Mouse (Mus musculus): ENCODE measurements around the gene Gm42906. TPM values are rescaled to one million over a fixed set of nuclear protein-coding genes. Genes with fewer than 3 reads are reported as not detected.

Gene Gm42906
- polyA plus RNA-seq, 1 experiment from 2014 or later: not detected

DNA sequence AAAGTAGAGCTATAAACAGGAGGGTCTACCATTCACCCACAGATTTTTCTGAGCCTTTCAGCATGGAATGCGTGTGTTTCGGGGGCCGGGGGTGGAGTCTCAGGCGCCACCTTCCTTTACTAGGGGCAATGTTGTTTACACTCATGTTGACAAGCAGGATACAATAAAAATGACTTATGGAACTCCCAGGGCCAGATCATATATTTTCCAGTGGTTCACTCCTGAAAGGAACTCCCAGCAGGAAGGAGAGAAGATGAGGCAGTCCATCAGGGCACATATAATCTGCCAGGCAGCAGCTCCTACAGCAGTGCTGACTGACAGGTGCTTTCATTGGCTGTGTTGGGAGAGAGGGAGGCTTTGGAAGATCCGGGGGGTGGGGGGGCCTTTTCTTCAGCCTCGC is 260.3 kb downstream of the Gm42906 start:
- no peaks in the 10 kb centered on the region; the same call in 1 of the 2 replicates for H3K4me1 ChIP-seq (ENCODE audit: control insufficient read depth, insufficient read depth, low read length)
- H3K27ac ChIP-seq (replicated peaks; ENCODE audit: low read depth, low read length): no peak overlapping the region
- DNase-seq (ENCODE audit: low spot score): no peak
- H3K27me3 ChIP-seq (ENCODE audit: control insufficient read depth, insufficient read depth, low read length): no peaks in the 10 kb centered on the region
- no peak overlapping the region for H3K9ac ChIP-seq (ENCODE audit: low read length)
- H3K9me3 ChIP-seq (ENCODE audit: control insufficient read depth, low read length): no peaks in the 10 kb centered on the region
- H3K4me2 ChIP-seq (ENCODE audit: low read depth, severe bottlenecking): no peak overlapping the region
- H3K36me3 ChIP-seq (ENCODE audit: control insufficient read depth, insufficient read depth, low read length): no peaks in the 10 kb centered on the region
- no peak overlapping the region for H3K4me3 ChIP-seq (ENCODE audit: low read depth, low read length)
- 65% methylated on average over 6 of the region's 6 CpGs for WGBS
- ATAC-seq (ENCODE audit: insufficient number of reproducible peaks, low FRiP score, low TSS enrichment, low read depth): no peak

GRCm38 (mm10) chr5:151166266-151166665 is 261.7 kb downstream of the Gm42906 start:
- ATAC-seq (ENCODE audit: insufficient number of reproducible peaks, low FRiP score, low TSS enrichment, low read depth): no peak
- no peaks in the 10 kb centered on the region for H3K9me3 ChIP-seq (ENCODE audit: control insufficient read depth, low read length)
- no peaks in the 10 kb centered on the region for H3K36me3 ChIP-seq (ENCODE audit: control insufficient read depth, insufficient read depth, low read length)
- H3K9ac ChIP-seq (ENCODE audit: low read length): no peak overlapping the region
- no peaks in the 10 kb centered on the region; the same call in 1 of the 2 replicates for H3K4me1 ChIP-seq (ENCODE audit: control insufficient read depth, insufficient read depth, low read length)
- H3K27me3 ChIP-seq (ENCODE audit: control insufficient read depth, insufficient read depth, low read length): no peaks in the 10 kb centered on the region
- 90% methylated on average over 5 of the region's 5 CpGs for WGBS
- H3K4me2 ChIP-seq (ENCODE audit: low read depth, severe bottlenecking): no peak overlapping the region
- no peak overlapping the region for H3K27ac ChIP-seq (replicated peaks; ENCODE audit: low read depth, low read length)
- DNase-seq (ENCODE audit: low spot score): no peak
- H3K4me3 ChIP-seq (ENCODE audit: low read depth, low read length): no peak overlapping the region

DNA sequence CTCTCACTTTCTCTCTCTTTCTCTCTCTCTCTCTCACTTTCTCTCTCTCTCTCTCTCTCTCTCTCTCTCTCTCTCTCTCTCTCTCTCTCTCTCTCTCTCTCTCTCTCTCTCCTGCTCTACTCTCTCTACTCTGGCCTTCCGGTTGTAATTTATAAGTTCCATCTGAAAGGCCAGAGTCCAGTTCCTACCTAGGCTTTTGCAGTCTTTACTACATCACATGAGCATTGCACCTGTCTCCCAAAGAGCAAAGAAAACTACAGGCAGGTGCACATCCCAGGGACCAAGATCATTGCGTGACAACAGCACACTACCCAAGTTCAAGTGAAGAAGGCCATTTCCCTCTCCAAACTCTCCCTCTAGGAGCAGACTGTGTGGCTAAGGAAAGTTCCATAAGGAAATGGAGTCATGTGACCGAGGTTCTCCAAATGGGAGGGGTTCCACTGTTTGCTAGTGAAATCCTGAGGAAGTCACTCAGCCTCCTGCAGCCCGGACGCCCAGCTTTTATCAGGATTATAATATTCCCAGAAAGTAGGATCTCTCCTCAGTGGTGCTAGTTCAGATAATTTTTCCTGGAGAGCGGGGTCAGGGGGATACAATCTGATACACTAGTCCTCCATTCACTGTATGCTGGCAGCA is 262.5 kb downstream of the Gm42906 start:
- H3K27me3 ChIP-seq (ENCODE audit: control insufficient read depth, insufficient read depth, low read length): no peaks in the 10 kb centered on the region
- no peak overlapping the region for H3K4me3 ChIP-seq (ENCODE audit: low read depth, low read length)
- 85% methylated on average over 6 of the region's 6 CpGs for WGBS
- no peak overlapping the region for H3K4me2 ChIP-seq (ENCODE audit: low read depth, severe bottlenecking)
- no peaks in the 10 kb centered on the region for H3K36me3 ChIP-seq (ENCODE audit: control insufficient read depth, insufficient read depth, low read length)
- H3K4me1 ChIP-seq (ENCODE audit: control insufficient read depth, insufficient read depth, low read length): no peaks in the 10 kb centered on the region; the same call in 1 of the 2 replicates
- H3K9ac ChIP-seq (ENCODE audit: low read length): no peak overlapping the region
- H3K9me3 ChIP-seq (ENCODE audit: control insufficient read depth, low read length): no peaks in the 10 kb centered on the region
- DNase-seq (ENCODE audit: low spot score) (no peak), ATAC-seq (ENCODE audit: insufficient number of reproducible peaks, low FRiP score, low TSS enrichment, low read depth) (no peak)
- H3K27ac ChIP-seq (replicated peaks; ENCODE audit: low read depth, low read length): no peak overlapping the region

- Histone ChIP-seq H3K9ac (ENCODE audit: low read length) (no peak overlapping the region), H3K36me3 (ENCODE audit: control insufficient read depth, insufficient read depth, low read length) (no peaks in the 10 kb centered on the region), H3K9me3 (ENCODE audit: control insufficient read depth, low read length) (no peaks in the 10 kb centered on the region), H3K27ac (replicated peaks; ENCODE audit: low read depth, low read length) (no peak overlapping the region), H3K27me3 (ENCODE audit: control insufficient read depth, insufficient read depth, low read length) (no peaks in the 10 kb centered on the region), H3K4me3 (ENCODE audit: low read depth, low read length) (no peak overlapping the region), H3K4me1 (ENCODE audit: control insufficient read depth, insufficient read depth, low read length) (no peaks in the 10 kb centered on the region; the same call in 1 of the 2 replicates), H3K4me2 (ENCODE audit: low read depth, severe bottlenecking) (no peak overlapping the region)
- DNase-seq (ENCODE audit: low spot score): no peak
- no peak for ATAC-seq (ENCODE audit: insufficient number of reproducible peaks, low FRiP score, low TSS enrichment, low read depth)
- WGBS: 68% methylated on average over 4 of the region's 4 CpGs
These were observed 263.1 kb downstream of the Gm42906 start for GRCm38 (mm10) chr5:151164815-151165214.

GRCm38 (mm10) chr5:151162642-151163041 is 265.3 kb downstream of the Gm42906 start:
- Histone ChIP-seq H3K27me3 (ENCODE audit: control insufficient read depth, insufficient read depth, low read length) (no peaks in the 10 kb centered on the region), H3K36me3 (ENCODE audit: control insufficient read depth, insufficient read depth, low read length) (no peaks in the 10 kb centered on the region), H3K4me1 (ENCODE audit: control insufficient read depth, insufficient read depth, low read length) (no peaks in the 10 kb centered on the region; the same call in 1 of the 2 replicates), H3K4me3 (ENCODE audit: low read depth, low read length) (no peak overlapping the region), H3K27ac (replicated peaks; ENCODE audit: low read depth, low read length) (no peak overlapping the region), H3K9me3 (ENCODE audit: control insufficient read depth, low read length) (no peaks in the 10 kb centered on the region), H3K4me2 (ENCODE audit: low read depth, severe bottlenecking) (no peak overlapping the region), H3K9ac (ENCODE audit: low read length) (no peak overlapping the region)
- ATAC-seq (ENCODE audit: insufficient number of reproducible peaks, low FRiP score, low TSS enrichment, low read depth) (no peak), DNase-seq (ENCODE audit: low spot score) (no peak)
- 95% methylated on average over 3 of the region's 3 CpGs for WGBS

GRCm38 (mm10) chr5:151155247-151155646 is 272.7 kb downstream of the Gm42906 start:
- no peaks in the 10 kb centered on the region for H3K9me3 ChIP-seq (ENCODE audit: control insufficient read depth, low read length)
- DNase-seq (ENCODE audit: low spot score) (no peak), ATAC-seq (ENCODE audit: insufficient number of reproducible peaks, low FRiP score, low TSS enrichment, low read depth) (no peak)
- no peak overlapping the region for H3K4me3 ChIP-seq (ENCODE audit: low read depth, low read length)
- 92% methylated on average over 1 of the region's 1 CpGs for WGBS
- no peak overlapping the region for H3K4me2 ChIP-seq (ENCODE audit: low read depth, severe bottlenecking)
- H3K9ac ChIP-seq (ENCODE audit: low read length): no peak overlapping the region
- no peak overlapping the region for H3K27ac ChIP-seq (replicated peaks; ENCODE audit: low read depth, low read length)
- H3K4me1 ChIP-seq (ENCODE audit: control insufficient read depth, insufficient read depth, low read length): no peaks in the 10 kb centered on the region
- H3K27me3 ChIP-seq (ENCODE audit: control insufficient read depth, insufficient read depth, low read length): no peaks in the 10 kb centered on the region
- no peaks in the 10 kb centered on the region for H3K36me3 ChIP-seq (ENCODE audit: control insufficient read depth, insufficient read depth, low read length)

GRCm38 (mm10) chr5:151154780-151155179 is 273.2 kb downstream of the Gm42906 start:
- H3K27me3 ChIP-seq (ENCODE audit: control insufficient read depth, insufficient read depth, low read length): no peaks in the 10 kb centered on the region
- 33% methylated on average over 3 of the region's 3 CpGs for WGBS
- H3K27ac ChIP-seq (replicated peaks; ENCODE audit: low read depth, low read length): no peak overlapping the region
- no peak overlapping the region for H3K4me2 ChIP-seq (ENCODE audit: low read depth, severe bottlenecking)
- H3K4me1 ChIP-seq (ENCODE audit: control insufficient read depth, insufficient read depth, low read length): no peaks in the 10 kb centered on the region
- no peak overlapping the region for H3K4me3 ChIP-seq (ENCODE audit: low read depth, low read length)
- no peak for DNase-seq (ENCODE audit: low spot score)
- no peaks in the 10 kb centered on the region for H3K36me3 ChIP-seq (ENCODE audit: control insufficient read depth, insufficient read depth, low read length)
- no peaks in the 10 kb centered on the region for H3K9me3 ChIP-seq (ENCODE audit: control insufficient read depth, low read length)
- 0 out of 2 replicates have a peak, but pooled peaks have one; percentile 41 for ATAC-seq (ENCODE audit: insufficient number of reproducible peaks, low FRiP score, low TSS enrichment, low read depth)
- no peak overlapping the region for H3K9ac ChIP-seq (ENCODE audit: low read length)

GRCm38 (mm10) chr5:151154030-151154429 is 273.9 kb downstream of the Gm42906 start:
- no peaks in the 10 kb centered on the region for H3K9me3 ChIP-seq (ENCODE audit: control insufficient read depth, low read length)
- H3K27me3 ChIP-seq (ENCODE audit: control insufficient read depth, insufficient read depth, low read length): no peaks in the 10 kb centered on the region
- H3K4me2 ChIP-seq (ENCODE audit: low read depth, severe bottlenecking): no peak overlapping the region
- H3K9ac ChIP-seq (ENCODE audit: low read length): no peak overlapping the region
- 70% methylated on average over 4 of the region's 4 CpGs for WGBS
- no peaks in the 10 kb centered on the region for H3K36me3 ChIP-seq (ENCODE audit: control insufficient read depth, insufficient read depth, low read length)
- no peak overlapping the region for H3K27ac ChIP-seq (replicated peaks; ENCODE audit: low read depth, low read length)
- H3K4me1 ChIP-seq (ENCODE audit: control insufficient read depth, insufficient read depth, low read length): no peaks in the 10 kb centered on the region
- ATAC-seq (ENCODE audit: insufficient number of reproducible peaks, low FRiP score, low TSS enrichment, low read depth) (no peak), DNase-seq (ENCODE audit: low spot score) (no peak)
- no peak overlapping the region for H3K4me3 ChIP-seq (ENCODE audit: low read depth, low read length)

DNA sequence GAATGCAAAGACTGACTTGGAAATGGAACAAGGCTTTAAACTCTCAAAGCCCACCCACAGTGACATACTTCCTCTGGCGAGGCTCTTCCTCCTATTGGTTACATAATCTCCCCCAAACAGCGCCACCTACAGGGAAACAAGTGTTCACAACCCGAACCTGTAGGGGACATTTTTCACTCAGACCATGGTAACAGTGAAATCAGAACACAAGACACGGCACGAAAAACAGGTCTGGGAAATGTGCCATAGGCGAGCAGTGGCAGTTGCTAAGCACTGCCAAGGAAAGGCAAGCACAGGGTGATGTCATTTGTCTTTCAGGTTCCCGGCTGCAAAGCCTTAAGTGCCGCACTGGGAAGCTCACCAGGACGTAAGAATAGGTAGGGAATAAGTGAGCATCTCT is 276.4 kb downstream of the Gm42906 start:
- Histone ChIP-seq H3K9me3 (ENCODE audit: control insufficient read depth, low read length) (no peaks in the 10 kb centered on the region), H3K4me1 (ENCODE audit: control insufficient read depth, insufficient read depth, low read length) (no peaks in the 10 kb centered on the region), H3K9ac (ENCODE audit: low read length) (no peak overlapping the region), H3K27ac (replicated peaks; ENCODE audit: low read depth, low read length) (no peak overlapping the region), H3K36me3 (ENCODE audit: control insufficient read depth, insufficient read depth, low read length) (no peaks in the 10 kb centered on the region), H3K27me3 (ENCODE audit: control insufficient read depth, insufficient read depth, low read length) (no peaks in the 10 kb centered on the region), H3K4me2 (ENCODE audit: low read depth, severe bottlenecking) (no peak overlapping the region), H3K4me3 (ENCODE audit: low read depth, low read length) (no peak overlapping the region)
- WGBS: 87% methylated on average over 9 of the region's 9 CpGs
- no peak for DNase-seq (ENCODE audit: low spot score)
- ATAC-seq (ENCODE audit: insufficient number of reproducible peaks, low FRiP score, low TSS enrichment, low read depth): no peak
